Mouse (Mus musculus) A20 (cell line): Measurements from ENCODE around the gene Dock3.

Experiments used
- DNase-seq: peaks from one replicate; pipeline ENCODE4 v3.0.0-alpha.2; 2011; ENCODE audit warnings: low read depth, low spot score

The Dock3 gene

DNA sequence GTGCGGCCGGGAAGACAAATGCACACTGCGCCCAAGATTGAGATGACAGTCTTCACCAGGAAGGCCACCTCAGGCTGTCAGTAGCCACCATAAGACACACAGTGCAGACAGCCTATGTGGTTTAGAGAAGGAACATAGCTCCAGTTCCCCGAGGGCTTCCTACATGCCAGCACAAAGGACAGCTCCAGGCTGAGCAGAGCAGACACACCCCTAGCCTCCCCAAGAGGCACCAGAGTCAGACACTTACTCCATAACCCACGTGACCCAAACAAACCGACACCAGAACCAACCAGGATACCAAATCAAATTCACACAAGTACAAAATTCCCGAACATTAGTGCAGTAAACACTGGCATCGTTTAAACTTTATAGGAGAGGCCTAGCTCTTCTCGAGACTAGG lies 342.4 kb downstream of the Dock3 start:
- DNase-seq = no peak

DNA sequence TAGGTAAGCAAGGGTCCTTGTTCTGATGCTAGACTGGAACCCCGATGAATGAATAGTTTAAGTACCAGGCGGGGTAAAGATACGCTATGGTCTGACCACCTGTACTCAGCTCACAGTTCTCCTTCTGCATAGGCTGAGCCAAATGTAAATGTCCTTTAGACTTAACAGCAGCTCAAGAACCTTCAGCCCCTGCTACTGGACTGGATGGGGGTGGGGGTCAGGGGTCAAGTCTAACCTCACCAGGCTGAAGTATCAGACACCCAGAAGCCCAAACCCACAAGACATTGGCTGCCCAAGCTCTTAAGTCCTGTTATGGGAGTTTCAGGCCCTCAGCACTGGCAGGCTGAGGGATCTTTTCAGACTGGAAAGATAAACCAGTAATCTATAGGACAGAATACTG lies 343.4 kb downstream of the Dock3 start:
- DNase-seq = no peak

GRCm38 (mm10) chr9:106886828-106887702 lies 344.6 kb downstream of the Dock3 start, which contains the start of gene Rbm15b:
Rbm15b (minus strand) TSS chr9:106887428.
- peak; percentile 99 for DNase-seq

- peak; percentile 62 for DNase-seq
These were observed 345.6 kb downstream of the Dock3 start for GRCm38 (mm10) chr9:106885901-106886731.

GRCm38 (mm10) chr9:106884996-106885900 lies 346.5 kb downstream of the Dock3 start:
- DNase-seq = no peak

DNA sequence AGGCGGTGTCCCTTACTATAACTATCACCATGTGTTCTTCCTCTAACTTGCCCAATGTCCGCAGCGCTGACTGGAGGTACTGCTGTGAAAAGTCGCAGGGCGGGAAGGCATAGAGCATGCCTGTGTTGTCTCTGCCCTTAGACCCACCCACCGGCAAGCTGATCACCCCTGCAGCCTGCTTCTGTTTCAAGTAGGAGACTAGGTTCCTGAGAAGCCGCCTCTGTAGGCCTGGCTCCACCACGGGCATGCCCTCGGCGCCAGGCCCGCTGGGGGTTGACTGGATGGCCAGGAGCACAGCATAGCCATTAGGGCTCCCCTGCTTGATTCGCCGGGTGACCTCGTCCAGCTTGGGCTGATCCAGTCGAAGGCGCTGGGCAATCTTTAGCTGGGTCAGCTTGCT lies 347.4 kb downstream of the Dock3 start:
- DNase-seq = peak; percentile 27

GRCm38 (mm10) chr9:106883085-106883484 lies 348.6 kb downstream of the Dock3 start:
- no peak for DNase-seq

DNA sequence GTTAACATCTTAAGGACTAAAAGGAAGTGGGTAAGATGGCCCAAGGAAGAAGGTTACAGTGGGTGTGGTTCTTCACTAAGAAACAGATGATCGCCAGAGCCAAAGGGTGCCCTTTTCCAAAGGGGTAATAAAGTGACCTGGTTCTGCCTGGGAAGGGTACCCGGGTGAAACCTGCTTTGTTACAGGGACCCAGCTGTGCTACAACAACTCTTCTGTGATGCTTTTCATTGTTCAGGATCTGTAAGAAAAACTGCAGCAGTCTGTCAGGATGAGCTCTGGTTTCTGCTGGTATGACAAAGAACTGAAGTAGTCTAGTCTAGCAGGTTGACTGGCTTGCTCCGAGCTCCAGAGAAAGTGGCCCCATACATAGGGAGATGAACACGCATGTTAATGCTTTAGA lies 349.5 kb downstream of the Dock3 start:
- DNase-seq = no peak

DNA sequence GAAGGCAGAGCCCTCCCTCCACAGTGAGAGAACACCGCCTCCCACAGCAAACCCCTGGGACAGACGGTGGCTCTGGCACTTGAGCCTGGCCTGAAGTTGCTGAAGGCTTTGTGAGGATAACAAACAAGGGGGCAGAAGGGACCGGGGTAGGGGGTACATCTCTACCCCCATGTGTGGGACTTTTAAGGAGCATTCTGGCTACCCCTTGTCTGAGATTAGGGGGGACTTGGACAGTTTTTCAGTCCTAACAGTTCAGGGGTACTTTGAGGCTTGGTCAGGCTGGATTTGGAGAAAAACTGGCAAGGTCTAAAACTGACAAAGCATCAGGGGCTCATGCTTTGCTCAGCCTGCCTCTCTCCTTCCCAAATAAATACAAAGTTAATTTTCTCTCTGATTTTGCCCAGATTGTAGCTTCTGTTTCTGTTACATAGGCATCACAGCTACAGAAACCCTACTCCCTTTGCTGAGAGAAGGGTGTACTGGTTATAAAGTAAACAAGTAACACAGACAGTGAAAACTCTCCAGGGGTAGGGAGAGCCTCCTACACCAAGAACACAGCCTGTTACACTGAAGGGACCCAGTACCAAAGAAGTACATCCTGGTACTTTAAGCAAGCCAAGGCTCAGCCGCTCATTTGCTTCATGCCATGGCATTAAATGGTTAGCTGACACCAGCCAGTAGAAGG lies 350.5 kb downstream of the Dock3 start:
- DNase-seq = no peak

- DNase-seq = no peak
These were observed 352.2 kb downstream of the Dock3 start for GRCm38 (mm10) chr9:106879471-106879870.

- no peak for DNase-seq
These were observed 355.0 kb downstream of the Dock3 start for GRCm38 (mm10) chr9:106876666-106877065.

GRCm38 (mm10) chr9:106874216-106874615 lies 357.5 kb downstream of the Dock3 start:
- DNase-seq = no peak

GRCm38 (mm10) chr9:106858036-106858435 lies 373.7 kb downstream of the Dock3 start:
- DNase-seq = no peak

DNA sequence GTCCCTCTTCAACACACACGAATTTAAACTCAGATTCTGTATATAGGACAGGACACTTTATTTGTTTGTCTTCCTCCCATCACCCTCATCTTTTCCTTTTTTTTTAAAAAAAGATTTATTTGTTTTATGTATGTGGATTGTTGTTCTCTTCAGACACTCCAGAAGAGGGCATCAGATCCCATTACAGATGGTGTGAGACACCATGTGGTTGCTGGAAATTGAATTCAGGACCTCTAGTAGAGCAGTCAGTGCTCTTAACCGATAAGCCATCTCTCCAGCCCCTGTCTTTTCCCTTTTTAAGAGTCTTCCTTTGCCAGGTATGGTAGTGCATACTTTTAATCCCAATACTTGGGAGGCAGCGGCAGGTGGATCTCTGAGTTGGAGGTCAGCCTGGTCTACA lies 375.0 kb downstream of the Dock3 start:
- DNase-seq = peak; percentile 10
